Mouse (Mus musculus) spleen, adult 2 months (tissue): Measurements from ENCODE around the gene Mrln.

Source experiments
- CTCF ChIP-seq: fragments of 200-500 bp; IDR thresholded peaks from 2 replicates; pipeline ENCODE4 v1.5.1; 2011; ENCODE audit warnings: mild to moderate bottlenecking, inconsistent platforms; ENCODE audit not compliant: insufficient read depth, insufficient read length, insufficient replicate concordance; ENCODE audit errors: extremely low read depth
- POLR2A ChIP-seq: fragments of 200-500 bp; IDR thresholded peaks from 2 replicates; pipeline ENCODE4 v1.6.1; 2011; ENCODE audit warnings: low read depth, low read length, inconsistent platforms

DNA sequence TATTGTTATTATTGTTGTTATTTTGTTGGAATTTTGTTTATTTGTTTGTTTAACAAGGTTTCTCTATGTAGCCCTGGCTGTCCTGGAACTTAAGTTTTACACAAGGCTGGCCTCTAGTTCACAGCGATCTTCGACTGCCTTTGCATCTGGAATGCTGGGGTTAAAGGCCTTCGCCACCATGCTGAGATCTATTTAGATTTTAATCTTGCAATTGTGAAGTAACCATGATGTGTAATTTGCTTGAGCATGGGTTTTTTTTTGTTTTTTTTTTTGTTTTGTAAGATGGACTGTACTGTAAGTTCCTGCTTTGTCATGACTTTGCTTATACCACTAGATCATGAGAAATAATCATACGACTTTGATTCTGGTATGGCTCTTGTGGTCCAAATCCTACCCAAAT lies 56.4 kb downstream of the Mrln start:
- no peak for TF ChIP-seq POLR2A
- no peak for TF ChIP-seq CTCF
